Mouse (Mus musculus) stomach, postnatal 0 days (tissue): ENCODE results near the gene Nsmf. TPM values are rescaled to one million over a fixed set of nuclear protein-coding genes. Genes with fewer than 3 reads are reported as not detected.

Source experiments
- ATAC-seq: fragments of 200-750 bp; cut with Nextera tagmentation; 2 replicates; pipeline ENCODE4 v1.8.0; 2017; ENCODE audit not compliant: low FRiP score, low TSS enrichment
- DNase-seq: peaks from one replicate; pipeline ENCODE4 v3.0.0-alpha.2; 2016; ENCODE audit warnings: low spot score
- H3K27ac ChIP-seq: fragments of 300-500 bp; sonication (generic); replicated peaks from 2 replicates; pipeline ENCODE4 v1.5.1; 2014; ENCODE audit warnings: mild to moderate bottlenecking, control low read depth
- H3K27me3 ChIP-seq: fragments of 300-500 bp; sonication (generic); 2 replicates; pipeline ENCODE4 v1.6.1; 2014; ENCODE audit warnings: low read length; ENCODE audit not compliant: control insufficient read depth, insufficient read depth
- H3K36me3 ChIP-seq: fragments of 300-500 bp; sonication (generic); 2 replicates; pipeline ENCODE4 v1.6.1; 2014; ENCODE audit warnings: low read length, mixed read lengths; ENCODE audit not compliant: control insufficient read depth, insufficient read depth
- H3K4me1 ChIP-seq: fragments of 300-500 bp; sonication (generic); replicated peaks from 2 replicates; pipeline ENCODE4 v1.6.1; 2014; ENCODE audit warnings: antibody characterized with exemption; ENCODE audit not compliant: control insufficient read depth, insufficient read depth
- H3K4me2 ChIP-seq: fragments of 300-500 bp; sonication (generic); replicated peaks from 2 replicates; pipeline ENCODE4 v1.6.1; 2014; ENCODE audit warnings: low read depth, mild to moderate bottlenecking, control low read depth, moderate library complexity
- H3K4me3 ChIP-seq: fragments of 300-500 bp; sonication (generic); 2 replicates; pipeline ENCODE4 v1.5.1; 2014; ENCODE audit warnings: low read depth, low read length, control low read depth
- H3K9ac ChIP-seq: fragments of 300-500 bp; sonication (generic); 2 replicates; pipeline ENCODE4 v1.6.1; 2014; ENCODE audit warnings: mild to moderate bottlenecking, low read length, control low read depth, mixed read lengths
- H3K9me3 ChIP-seq: fragments of 300-500 bp; sonication (generic); 2 replicates; pipeline ENCODE4 v1.6.1; 2016; ENCODE audit warnings: low read length; ENCODE audit not compliant: control insufficient read depth
- CTCF ChIP-seq: IDR thresholded peaks from 2 replicates; pipeline ENCODE4 v1.5.1; 2016; ENCODE audit warnings: antibody characterized with exemption, low read depth, mild to moderate bottlenecking, moderate library complexity
- EP300 ChIP-seq: optimal IDR thresholded peaks from 2 replicates; pipeline ENCODE3; 2016; ENCODE audit warnings: antibody characterized with exemption
- WGBS: fragments of 180-500 bp; shearing (Covaris S2); extraction: QIAGEN DNeasy Blood & Tissue Kit; methylation state at CpG from one replicate; pipeline ENCODE4 v1.1.7; 2014; 5-methylcytosine and 5-hydroxymethylcytosine counted together
- polyA plus RNA-seq: library from polyadenylated mRNA; unstranded; fragments of >200 nt; fragmentation: Nextera tagmentation; extraction: Ambion mirVana; gene quantifications from 2 replicates; pipeline ENCODE4 v1.2.1, GENCODE M21; 2015

Nsmf gene
- polyA plus RNA-seq, 1 experiment from 2014 or later, result 23.5 TPM

DNA sequence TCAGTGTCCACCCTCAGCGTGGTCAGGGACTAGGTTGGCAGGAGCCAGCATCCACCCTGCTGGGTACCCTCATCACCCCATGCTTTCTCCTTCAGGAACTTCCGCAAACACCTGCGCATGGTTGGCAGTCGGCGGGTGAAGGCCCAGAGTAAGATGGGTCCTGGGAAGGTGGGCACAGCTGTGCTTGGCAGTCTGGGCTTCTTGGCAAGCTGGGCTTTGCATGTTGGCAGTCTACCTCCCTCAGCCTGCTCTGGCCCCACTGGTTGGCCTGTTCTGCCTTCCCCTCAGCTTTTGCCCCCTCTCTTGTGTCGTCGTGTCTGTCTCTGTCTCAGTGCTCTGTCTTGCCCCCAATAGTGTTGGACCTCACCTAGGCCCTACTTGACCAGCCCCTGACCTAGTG, 4.8 kb downstream of the Nsmf start:
- peaks cover 6% of the 10 kb centered on the region for H3K36me3 ChIP-seq
- no peak for DNase-seq
- no peak overlapping the region for H3K4me2 ChIP-seq
- no peak for TF ChIP-seq CTCF
- TF ChIP-seq EP300, result no peak
- 87% methylated on average over 7 of the region's 7 CpGs for WGBS
- no peak overlapping the region for H3K27ac ChIP-seq
- no peak overlapping the region for H3K9ac ChIP-seq
- H3K4me1 ChIP-seq, result peaks cover 6% of the 10 kb centered on the region; the same call in 1 of the 2 replicates
- H3K4me3 ChIP-seq, result no peak overlapping the region
- H3K27me3 ChIP-seq, result no peaks in the 10 kb centered on the region
- no peak for ATAC-seq
- H3K9me3 ChIP-seq, result no peaks in the 10 kb centered on the region

- Histone ChIP-seq H3K9ac (no peak overlapping the region), H3K27ac (no peak overlapping the region), H3K4me1 (no peaks in the 10 kb centered on the region), H3K27me3 (no peaks in the 10 kb centered on the region), H3K9me3 (no peaks in the 10 kb centered on the region), H3K36me3 (peaks cover 6% of the 10 kb centered on the region), H3K4me3 (no peak overlapping the region), H3K4me2 (no peak overlapping the region)
- ATAC-seq (no peak), DNase-seq (no peak)
- TF ChIP-seq CTCF, result no peak
- TF ChIP-seq EP300, result no peak
- WGBS, result 90% methylated on average over 5 of the region's 5 CpGs
These were observed 9.4 kb downstream of the Nsmf start for GRCm38 (mm10) chr2:25063523-25063922.

- Histone ChIP-seq H3K4me1 (no peaks in the 10 kb centered on the region), H3K9ac (no peak overlapping the region), H3K4me2 (no peak overlapping the region), H3K27ac (no peak overlapping the region), H3K4me3 (no peak overlapping the region), H3K9me3 (no peaks in the 10 kb centered on the region), H3K36me3 (peaks cover 6% of the 10 kb centered on the region), H3K27me3 (no peaks in the 10 kb centered on the region)
- TF ChIP-seq CTCF, result no peak
- no peak for TF ChIP-seq EP300
- WGBS, result 86% methylated on average over 1 of the region's 1 CpGs
- no peak for DNase-seq
- no peak for ATAC-seq
These were observed 10.1 kb downstream of the Nsmf start for GRCm38 (mm10) chr2:25064285-25064684.

- no peak for DNase-seq
- no peak for TF ChIP-seq CTCF
- no peak for TF ChIP-seq EP300
- Histone ChIP-seq H3K4me2 (no peak overlapping the region), H3K27ac (no peak overlapping the region), H3K4me3 (no peak overlapping the region), H3K27me3 (no peaks in the 10 kb centered on the region), H3K4me1 (no peaks in the 10 kb centered on the region), H3K9me3 (no peaks in the 10 kb centered on the region), H3K9ac (no peak overlapping the region), H3K36me3 (peaks cover 6% of the 10 kb centered on the region)
- no peak for ATAC-seq
These were observed 11.4 kb downstream of the Nsmf start for GRCm38 (mm10) chr2:25065537-25065936.

DNA sequence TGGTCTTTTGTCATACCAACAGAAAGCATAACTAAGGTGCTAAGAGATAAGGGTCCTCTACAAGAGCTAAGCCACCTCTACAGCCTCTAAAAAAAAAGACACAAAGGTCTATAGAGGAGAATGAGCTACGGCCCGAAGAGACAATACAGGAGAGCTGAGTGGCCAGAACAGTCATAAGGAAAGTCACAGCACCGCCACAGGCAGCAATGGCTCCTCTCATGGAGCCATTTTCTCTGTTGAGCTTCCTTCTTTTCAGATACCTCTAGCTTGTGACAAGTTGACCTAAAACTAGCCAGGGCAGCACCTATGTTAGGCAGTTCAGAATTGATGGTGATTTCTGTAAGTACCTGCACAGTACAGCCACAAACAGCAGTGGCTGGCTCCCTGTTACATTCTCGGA, 12.4 kb downstream of the Nsmf start:
- Histone ChIP-seq H3K4me3 (no peak overlapping the region), H3K27me3 (no peaks in the 10 kb centered on the region), H3K4me2 (no peak overlapping the region), H3K36me3 (peaks cover 5% of the 10 kb centered on the region), H3K9me3 (no peaks in the 10 kb centered on the region), H3K9ac (no peak overlapping the region), H3K4me1 (no peaks in the 10 kb centered on the region), H3K27ac (no peak overlapping the region)
- ATAC-seq (no peak), DNase-seq (no peak)
- WGBS, result 79% methylated on average over 4 of the region's 4 CpGs
- TF ChIP-seq CTCF (no peak), EP300 (no peak)

GRCm38 (mm10) chr2:25069537-25069936, 15.4 kb downstream of the Nsmf start:
- WGBS, result 46% methylated on average over 4 of the region's 4 CpGs
- no peak for ATAC-seq
- H3K36me3 ChIP-seq, result no peaks in the 10 kb centered on the region

More at GRCm38 (mm10) chr2:25069537-25069936, 15.4 kb downstream of the Nsmf start:
- no peak overlapping the region for H3K9ac ChIP-seq
- no peak overlapping the region for H3K4me2 ChIP-seq
- H3K4me3 ChIP-seq, result no peak overlapping the region
- no peaks in the 10 kb centered on the region for H3K4me1 ChIP-seq
- H3K27me3 ChIP-seq, result no peaks in the 10 kb centered on the region
- no peak for TF ChIP-seq EP300
- no peak for TF ChIP-seq CTCF
- no peak for DNase-seq
- H3K27ac ChIP-seq, result no peak overlapping the region
- no peaks in the 10 kb centered on the region for H3K9me3 ChIP-seq
